Mouse (Mus musculus) macrophage (primary cell): ENCODE data around the gene Gps2. TPM values are rescaled to one million over a fixed set of nuclear protein-coding genes. Genes with fewer than 3 reads are reported as not detected.

Source experiments
- H3K27ac ChIP-seq: fragments of 350-480 bp; formaldehyde crosslinking; 2 replicates; pipeline ENCODE4 v1.9.0; 2021
- H3K36me3 ChIP-seq: fragments of 350-480 bp; formaldehyde crosslinking; 2 replicates; pipeline ENCODE4 v1.9.0; 2021; ENCODE audit errors: inconsistent target
- H3K4me3 ChIP-seq: fragments of 350-480 bp; formaldehyde crosslinking; 2 replicates; pipeline ENCODE4 v1.9.0; 2021; ENCODE audit errors: inconsistent target
- H3K79me2 ChIP-seq: fragments of 350-480 bp; formaldehyde crosslinking; 2 replicates; pipeline ENCODE4 v1.9.0; 2021; ENCODE audit errors: inconsistent target
- WGBS: methylation state at CpG from one replicate; pipeline ENCODE4 v1.1.7; 2026; ENCODE audit warnings: inconsistent platforms; ENCODE audit not compliant: missing documents; 5-methylcytosine and 5-hydroxymethylcytosine counted together
- polyA plus RNA-seq: library from polyadenylated mRNA; stranded (reverse); fragments of 250-400 nt; gene quantifications from 3 replicates; pipeline ENCODE4 v1.2.4, GENCODE M21; 2018; ENCODE audit warnings: inconsistent platforms

Gene Gps2
- polyA plus RNA-seq, 1 experiment from 2014 or later, result 74.1 TPM

DNA sequence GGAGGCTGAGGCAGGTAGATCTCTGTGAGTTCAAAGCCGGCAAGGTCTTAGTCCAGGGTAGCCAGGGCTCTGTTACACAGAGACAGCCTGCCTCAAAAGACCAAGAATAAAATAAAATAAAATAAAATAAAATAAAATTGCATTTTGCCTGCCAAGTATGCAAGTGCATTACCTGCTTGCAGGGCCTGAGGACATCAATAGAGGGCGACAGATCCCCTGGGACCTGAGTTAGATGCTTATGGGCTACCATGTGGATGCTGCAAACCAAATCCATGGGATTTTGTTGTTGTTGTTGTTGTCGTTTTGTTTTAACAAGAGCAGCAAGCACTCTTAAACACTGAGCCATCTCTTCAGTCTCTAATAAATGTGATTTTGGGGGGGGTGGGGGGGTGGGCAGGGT lies 18.6 kb downstream of the Gps2 start:
- H3K27ac ChIP-seq, result no peak overlapping the region
- H3K79me2 ChIP-seq, result no peaks in the 10 kb centered on the region
- H3K4me3 ChIP-seq, result no peak overlapping the region
- H3K36me3 ChIP-seq, result no peaks in the 10 kb centered on the region
- WGBS, result 72% methylated on average over 3 of the region's 3 CpGs

DNA sequence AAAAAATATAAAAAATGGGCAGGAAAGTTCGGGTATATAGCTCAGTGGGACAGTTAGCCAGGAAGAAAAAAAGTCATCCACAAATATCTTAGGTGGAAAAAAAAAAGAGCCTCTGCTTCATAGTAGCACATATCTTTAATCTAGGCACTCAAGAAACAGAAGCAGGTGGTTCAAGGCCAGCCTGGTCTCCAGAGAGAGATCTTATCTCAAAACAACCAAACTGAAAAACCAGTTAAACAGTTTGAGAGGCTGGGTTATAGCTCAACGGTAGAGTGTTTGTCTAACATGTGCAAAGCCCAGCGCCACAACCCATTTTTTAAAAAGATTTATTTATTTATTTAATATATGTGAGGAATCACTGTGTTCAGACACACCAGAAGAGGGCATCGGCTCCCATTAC lies 19.4 kb downstream of the Gps2 start:
- no peaks in the 10 kb centered on the region for H3K36me3 ChIP-seq
- no peak overlapping the region for H3K27ac ChIP-seq
- no peaks in the 10 kb centered on the region for H3K79me2 ChIP-seq
- WGBS, result 71% methylated on average over 4 of the region's 4 CpGs
- no peak overlapping the region for H3K4me3 ChIP-seq

DNA sequence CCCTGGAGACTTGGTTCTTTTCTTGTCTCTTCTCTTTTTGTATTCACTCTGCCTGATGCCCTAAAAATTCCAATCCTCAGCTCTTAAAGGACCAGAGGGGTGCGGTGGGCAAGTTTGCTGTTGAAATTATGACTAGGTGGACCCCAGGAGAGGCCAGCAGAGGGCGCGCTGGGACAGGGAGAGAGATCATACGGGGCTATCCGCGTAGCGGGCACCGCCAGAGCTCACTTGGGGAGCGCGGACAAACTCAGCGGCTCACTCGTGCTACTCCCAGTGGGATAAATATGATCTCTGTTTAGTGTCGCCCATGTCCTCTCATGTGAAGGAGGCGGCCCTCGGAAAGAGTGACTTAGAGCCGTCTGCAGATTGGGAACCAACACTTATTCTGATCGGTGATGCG lies 20.5 kb downstream of the Gps2 start:
- WGBS, result 2% methylated on average over 17 of the region's 18 CpGs
- H3K36me3 ChIP-seq, result no peaks in the 10 kb centered on the region

DNA sequence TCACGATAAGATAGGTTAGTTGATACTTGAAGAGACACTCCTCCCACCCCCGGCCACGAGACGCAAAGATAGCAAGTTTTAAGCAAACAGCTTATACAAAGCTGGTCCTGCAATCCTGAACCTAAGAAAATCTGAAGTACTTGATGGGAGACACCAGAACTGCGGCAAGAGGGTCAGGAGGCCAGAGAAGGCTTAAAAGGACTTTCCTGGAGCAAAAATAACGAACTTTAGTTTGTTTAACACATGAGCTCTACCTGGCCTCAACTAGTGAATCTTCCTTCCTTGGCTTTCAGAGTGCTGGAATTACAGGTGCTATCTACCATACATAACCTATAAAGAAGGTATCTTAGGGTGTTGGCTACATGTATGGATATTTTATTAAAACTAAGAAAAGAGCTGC lies 21.0 kb downstream of the Gps2 start:
- Histone ChIP-seq H3K36me3 (no peaks in the 10 kb centered on the region), H3K79me2 (no peaks in the 10 kb centered on the region), H3K4me3 (no peak overlapping the region), H3K27ac (no peak overlapping the region)
- WGBS, result 22% methylated on average over 6 of the region's 6 CpGs

More for the DNA sequence above, 20.5 kb downstream of the Gps2 start:
- Histone ChIP-seq H3K4me3 (no peak overlapping the region), H3K27ac (no peak overlapping the region), H3K79me2 (no peaks in the 10 kb centered on the region)

- 2% methylated on average over 62 of the region's 62 CpGs for WGBS
- Histone ChIP-seq H3K4me3 (no peak within 1 kb of the TSS), H3K27ac (no peak within 1 kb of the TSS), H3K79me2 (no peaks in the 10 kb centered on the region), H3K36me3 (no peaks in the 10 kb centered on the region)
Measured at GRCm38 (mm10) chr11:69935137-69935879, 21.6 kb downstream of the Gps2 start, which contains the start of gene Ybx2. Ybx2 (plus strand) TSS chr11:69935796.

DNA sequence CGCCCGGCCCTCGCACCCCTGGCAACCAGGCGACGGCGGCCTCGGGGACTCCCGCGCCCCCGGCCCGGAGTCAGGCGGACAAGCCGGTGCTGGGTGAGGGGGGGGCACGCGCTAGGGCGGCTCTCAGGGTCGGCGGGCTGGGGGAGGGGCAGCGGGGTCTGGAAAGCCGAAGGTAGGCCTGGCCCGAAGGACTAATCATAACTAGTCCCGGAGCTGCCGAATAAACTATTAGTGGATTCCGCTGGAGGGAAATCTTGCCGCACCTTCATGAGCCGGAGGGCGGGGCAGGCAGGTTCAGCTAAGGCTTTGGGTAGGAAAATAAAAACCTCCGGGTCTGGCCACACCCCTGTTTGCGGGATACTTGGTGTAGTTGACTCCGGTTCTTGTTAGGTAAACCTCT lies 22.5 kb downstream of the Gps2 start:
- Histone ChIP-seq H3K27ac (no peak overlapping the region), H3K79me2 (no peaks in the 10 kb centered on the region), H3K4me3 (no peak overlapping the region), H3K36me3 (no peaks in the 10 kb centered on the region)
- 2% methylated on average over 25 of the region's 30 CpGs for WGBS

DNA sequence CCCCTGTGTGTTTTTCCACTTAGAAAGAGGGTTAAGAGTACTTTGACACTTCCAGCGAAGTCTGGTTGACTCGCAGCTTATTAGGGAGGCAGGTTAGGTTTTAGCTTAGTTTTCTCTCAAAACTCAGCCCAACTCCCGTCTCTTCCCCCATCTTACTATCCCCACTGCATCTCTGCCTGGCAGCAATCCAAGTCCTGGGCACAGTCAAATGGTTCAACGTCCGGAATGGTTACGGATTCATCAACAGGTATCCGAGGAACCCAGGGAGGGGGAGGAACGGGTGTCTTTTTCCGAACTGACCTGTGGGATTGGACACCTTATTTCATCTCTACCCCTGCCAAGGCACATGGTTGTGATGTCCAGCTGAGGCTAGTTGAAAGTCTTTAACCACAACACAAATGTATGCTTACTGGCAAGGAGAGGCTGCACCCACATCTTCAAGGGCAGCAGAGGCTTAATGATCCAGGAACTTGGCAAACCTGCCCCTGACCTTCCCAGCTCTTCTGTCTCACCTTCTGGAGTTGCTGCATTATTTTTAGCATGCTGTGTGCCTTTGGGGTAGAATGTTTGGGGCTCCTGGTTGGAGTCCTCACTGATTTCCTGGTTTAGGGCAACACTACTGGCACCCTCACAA lies 23.1 kb downstream of the Gps2 start:
- 74% methylated on average over 8 of the region's 9 CpGs for WGBS
- no peak overlapping the region for H3K27ac ChIP-seq
- H3K36me3 ChIP-seq, result no peaks in the 10 kb centered on the region
- no peaks in the 10 kb centered on the region for H3K79me2 ChIP-seq
- H3K4me3 ChIP-seq, result no peak overlapping the region

DNA sequence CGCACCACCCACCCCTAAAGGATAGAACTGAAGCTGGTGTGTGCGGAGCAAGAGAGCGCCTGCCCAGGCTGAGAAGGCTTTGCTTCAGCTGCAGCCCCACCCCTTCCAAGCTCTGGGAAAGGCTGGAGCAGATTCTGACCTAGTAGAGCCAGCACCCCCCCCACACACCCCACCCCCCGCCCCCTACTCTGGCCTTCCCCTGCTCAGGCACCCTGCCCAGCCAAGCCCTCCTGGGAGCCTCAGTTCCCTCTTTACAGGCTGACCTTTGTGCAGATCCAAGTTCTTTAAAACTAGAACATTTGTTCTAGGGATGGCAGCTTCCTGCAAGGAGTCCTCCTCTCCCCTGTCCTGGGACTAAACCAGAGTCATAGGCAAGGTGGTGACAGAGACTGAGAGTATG lies 23.7 kb downstream of the Gps2 start:
- WGBS, result 52% methylated on average over 4 of the region's 4 CpGs
- H3K27ac ChIP-seq, result no peak overlapping the region
- H3K36me3 ChIP-seq, result no peaks in the 10 kb centered on the region

DNA sequence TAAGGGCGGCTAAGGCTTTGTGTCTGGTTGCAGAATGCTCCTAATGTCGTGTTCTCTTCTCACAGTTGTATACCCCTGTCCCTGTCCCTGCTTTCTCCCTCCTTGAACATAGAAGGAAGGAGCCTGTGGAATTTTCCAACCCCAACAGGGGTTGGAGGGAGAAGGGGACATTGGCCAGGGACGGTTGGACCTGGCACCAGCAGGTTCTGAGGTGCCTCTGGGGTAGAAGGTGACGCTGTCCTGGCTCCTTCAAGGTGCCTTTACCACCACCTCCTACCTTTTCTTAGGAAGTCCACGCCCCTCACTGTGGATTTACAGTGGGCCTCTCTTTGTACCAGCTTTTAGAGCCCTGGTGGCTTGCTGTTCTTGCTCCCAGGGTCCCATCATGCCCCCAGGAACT lies 24.1 kb downstream of the Gps2 start:
- no peak overlapping the region for H3K4me3 ChIP-seq
- 77% methylated on average over 5 of the region's 5 CpGs for WGBS
- no peaks in the 10 kb centered on the region for H3K79me2 ChIP-seq
- no peak overlapping the region for H3K27ac ChIP-seq
- H3K36me3 ChIP-seq, result no peaks in the 10 kb centered on the region

More for the DNA sequence above, 23.7 kb downstream of the Gps2 start:
- no peak overlapping the region for H3K4me3 ChIP-seq
- H3K79me2 ChIP-seq, result no peaks in the 10 kb centered on the region

DNA sequence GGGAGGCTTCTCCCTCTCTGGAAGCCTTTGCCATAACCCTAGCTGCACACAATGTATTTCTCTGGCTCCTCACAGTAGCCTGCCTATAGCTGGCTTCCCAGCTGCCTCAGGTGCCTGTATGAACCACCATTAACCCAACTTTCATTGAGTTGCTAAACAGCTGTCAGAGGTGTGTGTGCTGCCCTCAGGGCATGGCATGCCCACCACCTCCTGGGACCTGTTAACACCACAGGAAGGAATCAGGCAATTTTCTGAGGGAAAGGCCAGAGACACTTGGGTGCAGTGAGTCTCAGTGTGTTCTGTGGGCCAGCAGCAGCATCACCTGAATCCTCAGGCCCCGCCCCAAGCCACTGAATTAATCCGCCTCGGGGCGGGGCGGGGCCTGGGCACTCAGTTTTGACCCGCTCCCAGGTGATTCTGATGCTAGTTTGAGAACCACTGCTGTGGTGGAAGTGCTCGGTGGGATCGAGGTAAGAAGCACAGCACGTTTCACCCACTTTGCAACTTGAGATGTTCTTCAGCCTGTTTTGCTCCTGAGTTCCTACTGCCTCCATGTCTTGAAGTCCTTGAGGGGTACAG lies 24.8 kb downstream of the Gps2 start:
- no peaks in the 10 kb centered on the region for H3K79me2 ChIP-seq
- no peak overlapping the region for H3K4me3 ChIP-seq
- no peaks in the 10 kb centered on the region for H3K36me3 ChIP-seq
- no peak overlapping the region for H3K27ac ChIP-seq
- 80% methylated on average over 9 of the region's 9 CpGs for WGBS

DNA sequence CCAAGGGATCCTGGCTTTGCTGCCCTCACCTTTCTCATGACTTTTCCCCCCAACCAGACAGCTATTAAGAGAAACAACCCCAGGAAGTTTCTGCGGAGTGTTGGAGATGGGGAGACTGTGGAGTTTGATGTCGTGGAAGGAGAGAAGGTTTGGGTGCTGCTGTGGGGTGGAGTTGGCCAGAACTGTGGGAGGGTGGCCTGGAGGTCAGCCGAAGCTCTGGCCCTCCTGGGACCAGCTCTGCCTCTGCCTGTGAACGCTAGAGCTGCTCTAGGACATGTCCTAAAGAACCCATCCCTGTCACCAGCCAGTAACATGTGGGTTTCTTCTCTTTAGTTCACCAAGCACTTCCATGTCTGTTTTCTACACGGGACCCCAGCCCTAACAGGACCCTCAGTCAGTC lies 25.5 kb downstream of the Gps2 start:
- no peak overlapping the region for H3K4me3 ChIP-seq
- no peaks in the 10 kb centered on the region for H3K36me3 ChIP-seq
- WGBS, result 83% methylated on average over 5 of the region's 5 CpGs
- H3K79me2 ChIP-seq, result no peaks in the 10 kb centered on the region
- H3K27ac ChIP-seq, result no peak overlapping the region

- Histone ChIP-seq H3K36me3 (no peaks in the 10 kb centered on the region), H3K79me2 (no peaks in the 10 kb centered on the region), H3K4me3 (no peak overlapping the region), H3K27ac (no peak overlapping the region)
- 92% methylated on average over 17 of the region's 17 CpGs for WGBS
Measured at GRCm38 (mm10) chr11:69939731-69940130, 26.0 kb downstream of the Gps2 start.

DNA sequence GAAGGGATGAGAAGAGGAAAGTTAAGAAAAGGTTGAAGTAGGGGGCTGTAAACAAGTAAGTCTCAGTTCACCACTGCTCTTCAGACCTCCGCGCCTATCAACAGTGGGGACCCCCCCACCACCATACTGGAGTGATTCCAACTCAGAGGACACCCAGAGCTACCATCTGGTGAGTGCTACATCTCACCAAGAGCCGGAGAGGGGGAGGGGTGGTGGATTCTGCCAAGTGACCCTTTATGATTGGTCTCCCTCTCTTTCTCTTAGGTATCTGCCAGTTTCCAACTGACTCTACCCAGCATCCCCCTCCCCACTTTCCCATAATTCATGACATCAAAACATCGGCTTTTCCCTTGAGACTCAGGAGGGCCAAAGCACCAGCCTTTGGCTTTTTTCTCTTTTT lies 27.3 kb downstream of the Gps2 start:
- no peaks in the 10 kb centered on the region for H3K79me2 ChIP-seq
- no peak overlapping the region for H3K27ac ChIP-seq
- WGBS, result 95% methylated on average over 4 of the region's 4 CpGs
- no peaks in the 10 kb centered on the region for H3K36me3 ChIP-seq
- H3K4me3 ChIP-seq, result no peak overlapping the region

DNA sequence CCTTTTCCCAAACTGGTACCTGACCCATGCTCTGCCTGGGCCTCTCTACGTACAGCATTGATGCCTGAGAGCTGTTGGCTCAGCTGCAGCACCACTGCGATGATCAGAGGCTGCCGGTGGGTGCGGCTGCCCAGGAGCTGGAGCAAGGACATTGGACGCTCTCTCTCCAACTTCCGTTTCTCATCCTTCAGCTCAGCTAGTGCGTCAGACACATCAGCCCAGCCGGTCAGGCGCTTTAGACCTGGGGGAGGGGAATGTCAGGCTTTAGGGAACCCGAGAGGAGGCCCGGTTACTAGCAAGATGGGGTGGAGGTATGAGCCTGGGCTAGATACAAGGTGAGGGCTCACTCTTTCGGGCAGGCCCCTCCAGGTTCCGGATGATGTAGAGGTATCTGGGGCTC lies 31.5 kb downstream of the Gps2 start:
- WGBS, result 92% methylated on average over 13 of the region's 13 CpGs
- no peak overlapping the region for H3K4me3 ChIP-seq

More for the DNA sequence above, 31.5 kb downstream of the Gps2 start:
- H3K36me3 ChIP-seq, result no peaks in the 10 kb centered on the region
- H3K79me2 ChIP-seq, result no peaks in the 10 kb centered on the region
- H3K27ac ChIP-seq, result no peak overlapping the region
